Mouse (Mus musculus) cerebellum, adult 2 months (tissue): Measurements from ENCODE around the gene Tmprss9. TPM values are rescaled to one million over a fixed set of nuclear protein-coding genes. Genes with fewer than 3 reads are reported as not detected.

ENCODE experiments used
- DNase-seq, 2 experiments: peaks; one replicate each; pipeline ENCODE4 v3.0.0; 2021
- H3K27ac ChIP-seq: fragments of 200-500 bp; 2 replicates; pipeline ENCODE4 v1.5.1; 2012; ENCODE audit warnings: low read length, control low read depth, inconsistent platforms; ENCODE audit not compliant: insufficient read depth
- H3K27me3 ChIP-seq: fragments of 200-500 bp; 2 replicates; pipeline ENCODE4 v1.6.1; 2012; ENCODE audit warnings: inconsistent platforms, mild to moderate bottlenecking, low read length, moderate library complexity; ENCODE audit not compliant: control insufficient read depth, insufficient read depth
- H3K4me1 ChIP-seq: fragments of 200-500 bp; 2 replicates; pipeline ENCODE4 v1.6.1; 2011; ENCODE audit warnings: low read length; ENCODE audit not compliant: control insufficient read depth, insufficient read depth
- H3K4me3 ChIP-seq: fragments of 200-500 bp; replicated peaks from 2 replicates; pipeline ENCODE3; 2011; ENCODE audit warnings: mild to moderate bottlenecking, low read depth, low read length, control low read depth; ENCODE audit not compliant: insufficient read depth
- CTCF ChIP-seq: fragments of 200-500 bp; IDR thresholded peaks from 2 replicates; pipeline ENCODE4 v1.5.1; 2011; ENCODE audit warnings: low read depth, mild to moderate bottlenecking, control low read depth, low read length, moderate library complexity, borderline replicate concordance; ENCODE audit not compliant: insufficient read depth
- POLR2A ChIP-seq: fragments of 200-500 bp; IDR thresholded peaks from 2 replicates; pipeline ENCODE4 v1.6.1; 2011; ENCODE audit warnings: low read length, control low read depth, borderline replicate concordance; ENCODE audit not compliant: insufficient read depth
- WGBS: fragments of 180-500 bp; shearing (Covaris S2); methylation state at CpG from one replicate; pipeline ENCODE4 v1.1.7; 2018; 5-methylcytosine and 5-hydroxymethylcytosine counted together
- polyA plus RNA-seq: library from polyadenylated mRNA; depleted of rRNA; stranded (reverse); fragments of >200 nt; gene quantifications from 2 replicates; pipeline ENCODE4 v1.2.3, GENCODE M21; 2012

Tmprss9 gene
- polyA plus RNA-seq, 1 experiment: 0.41 TPM

- Histone ChIP-seq H3K27ac (no peak overlapping the region), H3K4me3 (no peak overlapping the region), H3K27me3 (no peaks in the 10 kb centered on the region), H3K4me1 (peaks cover 28% of the 10 kb centered on the region)
- TF ChIP-seq CTCF (no peak), POLR2A (no peak)
- DNase-seq: no peak
- 21% methylated on average over 17 of the region's 17 CpGs for WGBS
Observed at GRCm38 (mm10) chr10:80932700-80933420, 61.2 kb downstream of the Tmprss9 start.

DNA sequence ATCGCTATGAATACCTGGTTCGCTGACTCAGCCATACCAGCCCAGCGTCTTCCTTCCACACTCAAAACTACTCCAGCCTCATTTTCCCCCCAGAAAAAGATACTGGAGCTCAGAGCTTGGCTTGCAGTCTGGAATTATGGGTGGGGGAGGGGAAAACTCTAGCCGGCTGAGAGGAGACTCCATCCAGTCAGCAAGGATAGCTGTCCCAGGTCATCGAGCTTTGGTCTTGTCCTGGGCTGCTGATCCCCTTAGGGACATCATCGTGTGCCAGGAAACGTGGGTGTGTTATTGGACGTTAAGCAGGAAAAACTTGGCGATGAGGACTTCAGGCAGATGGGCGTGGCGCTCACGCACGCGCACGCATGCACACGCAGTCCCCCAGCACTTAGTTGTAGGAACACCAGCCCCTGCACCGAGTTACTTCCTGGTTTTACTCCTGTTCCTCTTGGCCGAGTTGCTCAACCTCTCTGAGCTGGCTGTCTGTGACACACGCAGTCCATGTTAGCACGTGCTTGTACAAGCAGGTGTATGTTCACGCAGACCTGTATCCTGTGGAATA, 61.9 kb downstream of the Tmprss9 start:
- Histone ChIP-seq H3K27ac (no peak overlapping the region), H3K4me1 (peaks cover 30% of the 10 kb centered on the region), H3K4me3 (no peak overlapping the region), H3K27me3 (no peaks in the 10 kb centered on the region)
- TF ChIP-seq CTCF (no peak), POLR2A (no peak)
- no peak for DNase-seq
- 7% methylated on average over 21 of the region's 21 CpGs for WGBS

DNA sequence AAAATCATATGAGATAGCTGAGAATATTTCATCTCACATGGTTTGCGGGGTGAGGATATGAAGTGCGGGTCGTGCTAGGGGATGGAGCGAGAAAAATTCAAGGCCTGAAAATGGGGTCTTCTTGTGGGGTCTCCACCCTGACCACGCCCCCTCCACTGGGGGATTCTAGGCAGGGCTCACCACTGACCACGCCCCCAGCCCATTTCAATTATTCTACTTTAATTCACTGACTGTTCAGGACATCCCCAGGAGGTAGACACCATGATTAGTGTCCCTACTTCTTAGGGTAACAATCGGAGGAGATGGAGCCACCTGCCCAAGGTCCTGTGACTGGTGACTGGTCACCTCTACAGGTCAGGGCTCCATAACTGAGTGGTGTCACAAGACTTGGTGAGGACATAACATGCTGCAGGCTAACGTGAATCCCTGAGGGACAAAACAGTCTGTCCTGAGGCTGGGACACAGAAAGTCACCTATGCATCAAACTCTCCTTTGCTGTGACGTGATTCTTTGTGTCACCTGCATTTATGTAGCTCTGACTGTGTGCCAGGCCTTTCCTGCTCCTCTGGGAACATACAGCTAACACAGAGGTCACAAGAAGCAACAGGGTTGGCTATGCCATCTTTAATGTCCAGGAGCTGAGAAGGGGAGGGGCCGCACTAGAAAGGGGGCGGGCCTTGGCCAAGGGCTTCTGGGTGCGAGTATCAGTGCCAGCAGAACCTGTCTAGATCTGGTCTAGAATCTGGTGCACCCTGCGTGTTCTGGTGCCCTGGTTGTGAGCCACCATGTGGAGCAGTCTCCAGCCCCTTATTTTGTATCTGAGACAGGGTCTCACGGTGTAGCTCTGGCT, 62.7 kb downstream of the Tmprss9 start:
- Histone ChIP-seq H3K4me1 (peaks cover 37% of the 10 kb centered on the region), H3K27me3 (no peaks in the 10 kb centered on the region), H3K27ac (no peak overlapping the region), H3K4me3 (no peak overlapping the region)
- DNase-seq: no peak
- no peak for TF ChIP-seq POLR2A
- no peak for TF ChIP-seq CTCF
- WGBS: 66% methylated on average over 14 of the region's 14 CpGs

- Histone ChIP-seq H3K4me3 (no peak overlapping the region), H3K4me1 (peaks cover 43% of the 10 kb centered on the region), H3K27ac (no peak overlapping the region), H3K27me3 (no peaks in the 10 kb centered on the region)
- TF ChIP-seq CTCF: no peak
- TF ChIP-seq POLR2A: no peak
- 67% methylated on average over 3 of the region's 3 CpGs for WGBS
- no peak for DNase-seq
Observed at GRCm38 (mm10) chr10:80935241-80935640, 63.6 kb downstream of the Tmprss9 start.

DNA sequence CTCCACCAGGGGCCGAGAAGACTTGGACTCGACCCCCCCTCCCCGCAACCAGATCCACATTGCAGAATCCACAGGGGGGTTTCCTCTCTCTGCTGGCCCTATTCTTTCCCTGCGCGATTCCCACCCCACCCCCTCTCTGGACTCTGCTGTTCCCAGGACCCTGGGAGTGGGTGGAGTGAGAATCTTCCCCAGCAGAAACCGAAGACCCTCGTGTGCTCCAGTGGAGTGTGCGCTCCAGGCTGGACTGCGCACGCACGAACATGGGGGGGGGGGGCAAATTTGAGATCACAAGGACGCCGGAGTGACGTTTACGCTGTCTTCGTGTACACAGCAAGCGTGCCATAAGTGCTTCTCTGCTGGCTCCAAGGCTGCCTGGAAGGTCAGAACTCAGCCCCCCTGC, 64.0 kb downstream of the Tmprss9 start:
- no peak for DNase-seq
- Histone ChIP-seq H3K4me3 (no peak overlapping the region), H3K27me3 (no peaks in the 10 kb centered on the region), H3K27ac (no peak overlapping the region), H3K4me1 (peaks cover 47% of the 10 kb centered on the region)
- 17% methylated on average over 17 of the region's 17 CpGs for WGBS
- TF ChIP-seq POLR2A (no peak), CTCF (no peak)

DNA sequence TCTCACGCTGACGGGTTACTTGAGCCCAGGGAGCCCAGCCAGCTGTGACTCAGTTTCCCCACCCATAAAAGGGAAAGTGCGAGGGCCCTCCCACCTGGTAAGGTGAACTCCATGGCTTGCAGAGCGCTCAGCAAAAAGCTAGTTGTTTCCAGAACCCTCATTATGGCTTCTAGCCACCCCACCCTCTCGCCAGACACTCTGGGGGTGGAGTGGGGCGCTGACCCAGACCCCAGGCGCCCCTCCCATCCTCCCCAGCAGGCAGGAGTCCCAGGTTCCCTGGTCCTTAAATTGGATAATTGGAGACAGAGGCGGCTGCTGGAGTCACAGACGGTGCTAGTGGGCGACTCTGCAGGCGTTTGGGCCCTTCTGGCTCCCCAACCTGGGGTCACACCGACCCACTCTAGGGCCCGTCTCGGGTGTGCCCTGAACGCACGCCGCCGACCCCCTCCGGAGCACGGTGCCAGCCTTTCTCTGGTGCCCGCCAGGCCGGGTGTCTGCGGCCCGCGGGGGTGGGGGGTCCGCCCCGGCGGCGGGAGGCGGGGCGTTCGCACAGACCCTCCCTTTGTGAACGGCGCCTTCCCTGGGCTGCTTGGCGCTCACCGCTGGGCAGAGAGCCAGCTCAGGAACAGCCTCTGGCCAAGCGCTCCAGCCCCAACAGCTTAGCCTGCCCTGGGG, 64.6 kb downstream of the Tmprss9 start:
- H3K27me3 ChIP-seq: no peaks in the 10 kb centered on the region

GRCm38 (mm10) chr10:80936810-80937164, 65.1 kb downstream of the Tmprss9 start:
- no peak for DNase-seq
- TF ChIP-seq CTCF: no peak
- no peak for TF ChIP-seq POLR2A
- Histone ChIP-seq H3K27ac (no peak overlapping the region), H3K4me3 (no peak overlapping the region), H3K4me1 (peaks cover 48% of the 10 kb centered on the region), H3K27me3 (no peaks in the 10 kb centered on the region)
- WGBS: 24% methylated on average over 6 of the region's 6 CpGs

More for the DNA sequence above, 64.6 kb downstream of the Tmprss9 start:
- no peak overlapping the region for H3K4me3 ChIP-seq
- WGBS: 6% methylated on average over 37 of the region's 37 CpGs
- DNase-seq: peak; percentile 70 to 71
- H3K4me1 ChIP-seq: peaks cover 50% of the 10 kb centered on the region
- H3K27ac ChIP-seq: no peak overlapping the region
- TF ChIP-seq POLR2A: no peak
- no peak for TF ChIP-seq CTCF

GRCm38 (mm10) chr10:80937646-80938045, 66.0 kb downstream of the Tmprss9 start:
- Histone ChIP-seq H3K4me1 (peaks cover 43% of the 10 kb centered on the region), H3K27ac (no peak overlapping the region), H3K27me3 (no peaks in the 10 kb centered on the region), H3K4me3 (no peak overlapping the region)
- TF ChIP-seq CTCF: no peak
- no peak for TF ChIP-seq POLR2A
- WGBS: 23% methylated on average over 8 of the region's 8 CpGs
- DNase-seq: peak in 1 of 2 experiments; percentile 30
